Mouse (Mus musculus): Measurements from ENCODE around the gene Ccdc7a.
"Not testable (repeated sequence)": the region's sequence is repeated elsewhere in the genome, so short reads cannot be mapped to it uniquely, and the experiment has no call there.

The Ccdc7a gene

DNA sequence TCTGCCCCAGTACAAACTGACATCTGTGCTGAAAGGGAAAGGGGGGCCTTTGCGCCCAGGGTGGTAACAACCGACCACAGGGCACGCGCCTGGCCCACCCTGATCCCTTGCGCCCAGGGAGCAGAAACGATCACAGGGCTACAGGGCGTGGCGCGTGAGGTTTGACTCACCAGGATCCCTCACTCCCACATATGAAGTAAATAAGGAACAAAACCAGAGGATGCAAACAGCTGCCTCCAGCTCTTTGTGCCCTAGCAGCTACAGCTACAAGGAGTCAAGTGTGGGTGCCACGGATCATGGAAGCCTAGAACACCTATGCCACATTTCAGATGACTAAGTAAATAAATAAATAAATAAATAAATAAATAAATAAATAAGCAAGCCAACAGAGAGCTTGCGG lies at the start of gene Ccdc7a:
Gene Ccdc7a, minus strand, starts transcription at position 101 of the 400 bp plus-strand sequence.
- DNase-seq (ENCODE audit: low read depth, low spot score): not testable (repeated sequence)

DNA sequence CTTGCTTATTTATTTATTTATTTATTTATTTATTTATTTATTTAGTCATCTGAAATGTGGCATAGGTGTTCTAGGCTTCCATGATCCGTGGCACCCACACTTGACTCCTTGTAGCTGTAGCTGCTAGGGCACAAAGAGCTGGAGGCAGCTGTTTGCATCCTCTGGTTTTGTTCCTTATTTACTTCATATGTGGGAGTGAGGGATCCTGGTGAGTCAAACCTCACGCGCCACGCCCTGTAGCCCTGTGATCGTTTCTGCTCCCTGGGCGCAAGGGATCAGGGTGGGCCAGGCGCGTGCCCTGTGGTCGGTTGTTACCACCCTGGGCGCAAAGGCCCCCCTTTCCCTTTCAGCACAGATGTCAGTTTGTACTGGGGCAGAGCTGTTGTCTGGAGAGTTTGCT lies 1.5 kb upstream of the Ccdc7a start, which contains the start of gene Ccdc7b:
Gene Ccdc7b, plus strand, starts transcription at position 301 of the 400 bp plus-strand sequence.
- DNase-seq (ENCODE audit: low read depth, low spot score): not testable (repeated sequence)

DNA sequence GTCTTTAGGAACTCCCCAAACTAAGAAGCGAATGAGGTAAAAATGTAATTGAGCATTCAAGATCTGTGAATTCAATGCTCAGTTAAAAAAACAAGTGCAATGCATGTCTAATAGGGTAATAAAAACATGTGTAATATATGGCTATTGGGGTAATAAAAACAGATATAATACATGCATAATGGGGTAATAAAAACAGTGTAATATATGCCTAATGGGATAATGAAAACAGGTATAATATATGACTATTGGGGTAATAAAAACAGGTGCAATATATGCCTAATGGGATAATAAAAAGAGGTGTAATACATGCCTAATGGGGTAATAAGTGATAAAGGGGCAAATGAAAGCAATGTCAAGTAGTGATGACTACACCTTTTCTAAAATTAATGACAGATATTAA lies 73.9 kb downstream of the Ccdc7a start:
- no peak for DNase-seq (ENCODE audit: low read depth, low spot score)

DNA sequence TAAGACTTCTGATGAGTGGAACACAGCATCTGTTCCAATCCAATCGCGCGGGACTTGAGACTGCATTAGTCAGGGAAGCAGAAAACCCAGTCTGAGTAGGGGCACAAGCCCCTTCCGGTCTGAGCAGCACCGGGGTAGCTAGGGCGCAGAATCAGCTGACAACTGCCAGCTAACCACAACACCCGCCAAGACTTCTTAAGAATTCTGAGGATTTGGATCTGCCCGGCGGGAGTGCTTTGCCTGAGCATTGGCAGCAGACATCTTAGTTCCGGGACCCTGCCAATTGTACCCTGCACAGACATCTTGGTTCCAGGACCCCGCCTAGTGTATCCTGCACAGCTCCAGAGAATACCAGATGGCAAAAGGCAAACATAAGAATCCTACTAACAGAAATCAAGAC lies 116.4 kb downstream of the Ccdc7a start:
- not testable (repeated sequence) for DNase-seq (ENCODE audit: low read depth, low spot score)

DNA sequence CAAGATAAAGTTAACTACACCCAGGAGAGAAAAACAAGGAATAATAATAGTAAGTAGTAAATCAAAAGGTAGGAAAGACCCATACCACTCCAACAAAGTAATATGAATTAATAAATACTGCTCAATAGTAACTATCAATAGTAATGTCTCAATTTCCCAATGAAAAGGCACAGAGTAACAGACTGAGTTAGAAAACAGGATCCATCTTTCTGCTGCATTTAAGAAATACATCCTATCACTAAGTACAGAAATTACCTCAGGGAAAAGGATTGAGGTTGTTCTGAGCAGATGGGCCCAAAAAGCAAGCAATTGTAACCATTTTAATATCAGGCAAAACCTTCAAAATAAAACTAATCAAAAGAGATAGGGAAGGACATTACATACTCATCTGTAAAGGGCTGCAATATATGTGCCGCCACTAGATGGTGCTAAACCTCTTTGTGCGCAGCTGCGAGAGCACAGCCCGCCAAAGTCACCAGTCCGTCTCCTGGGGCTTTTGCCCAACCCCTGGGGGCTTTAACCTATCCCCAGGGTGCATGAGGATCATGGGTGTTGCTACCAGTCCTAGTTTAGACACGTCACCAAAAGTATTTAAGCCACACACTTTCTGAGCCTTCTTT lies 124.2 kb downstream of the Ccdc7a start:
- not testable (repeated sequence) for DNase-seq (ENCODE audit: low read depth, low spot score)

DNA sequence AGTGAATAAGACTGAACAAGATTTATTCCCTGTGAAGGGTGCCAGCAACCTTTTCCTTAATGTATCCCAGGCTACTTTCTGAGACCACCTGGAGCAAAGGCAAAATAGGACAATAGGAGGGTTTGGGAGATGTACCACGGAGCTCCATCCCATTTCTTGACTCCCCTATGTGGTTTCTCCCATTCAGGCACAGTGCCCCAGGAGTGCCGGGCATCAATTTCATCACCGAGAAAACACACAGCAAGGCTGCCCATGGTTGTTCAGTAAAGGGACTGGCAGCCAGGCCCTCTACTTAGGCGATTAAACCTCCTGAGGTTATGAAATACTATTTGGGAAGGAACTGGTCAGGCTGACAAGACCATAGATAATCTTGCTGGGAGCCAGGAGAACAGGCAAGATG lies 131.9 kb downstream of the Ccdc7a start:
- DNase-seq (ENCODE audit: low read depth, low spot score): no peak

DNA sequence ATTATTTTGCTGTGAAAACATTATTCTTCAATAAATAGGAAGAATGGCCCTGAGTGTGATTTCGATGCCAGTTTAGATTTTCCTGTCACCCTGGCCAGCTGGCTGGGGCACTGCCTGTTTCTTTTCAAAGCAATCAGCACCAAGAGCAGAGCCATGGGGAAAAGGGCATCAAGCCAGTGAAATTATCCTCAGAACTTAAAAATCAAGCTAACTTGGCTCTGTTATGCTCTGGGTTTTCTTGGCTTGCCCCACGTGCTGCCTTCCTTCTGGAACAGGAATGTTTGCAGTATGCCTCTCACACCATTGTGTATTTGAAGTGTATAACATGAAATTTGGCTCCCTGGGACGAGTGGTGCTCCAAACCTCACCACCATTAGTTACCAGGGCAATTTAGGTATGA lies 182.6 kb downstream of the Ccdc7a start:
- no peak for DNase-seq (ENCODE audit: low read depth, low spot score)

DNA sequence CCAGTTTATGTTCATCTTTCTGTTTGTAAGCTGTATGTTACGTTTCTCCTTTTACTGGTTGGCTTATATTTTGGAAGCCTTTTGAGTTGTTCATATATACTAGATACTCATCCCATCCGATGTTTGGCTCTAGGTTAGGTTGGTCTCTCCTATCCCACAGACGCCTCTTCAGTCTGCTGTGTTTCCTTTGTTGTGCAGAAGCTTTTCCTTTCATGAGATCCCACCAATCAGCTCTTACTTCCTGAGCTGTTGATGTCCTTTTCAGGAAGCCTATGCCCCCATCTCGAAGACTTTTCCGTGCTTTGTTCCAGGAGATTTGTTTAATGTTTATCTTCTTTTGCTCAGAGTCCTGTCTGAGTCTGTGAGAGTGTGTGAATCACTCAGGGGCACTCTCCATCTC lies 221.6 kb downstream of the Ccdc7a start:
- DNase-seq (ENCODE audit: low read depth, low spot score): no peak

DNA sequence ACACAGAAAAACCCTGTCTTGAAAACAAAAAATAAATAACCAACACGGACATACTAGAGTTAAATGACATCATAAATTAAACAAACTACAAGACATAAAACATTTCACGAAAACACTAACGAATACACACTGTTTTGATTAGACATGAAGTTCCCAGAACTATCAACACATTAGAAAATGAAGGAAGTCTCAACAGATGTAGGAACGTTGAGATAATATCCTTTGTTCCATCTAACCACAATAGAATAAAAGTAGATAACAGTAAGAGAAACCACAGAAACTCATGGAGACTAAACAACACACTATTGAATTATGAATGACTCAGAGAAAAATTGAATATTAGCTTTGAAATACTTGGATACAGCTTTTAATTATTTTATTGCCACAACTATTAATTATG lies 252.8 kb downstream of the Ccdc7a start:
- no peak for DNase-seq (ENCODE audit: low read depth, low spot score)

DNA sequence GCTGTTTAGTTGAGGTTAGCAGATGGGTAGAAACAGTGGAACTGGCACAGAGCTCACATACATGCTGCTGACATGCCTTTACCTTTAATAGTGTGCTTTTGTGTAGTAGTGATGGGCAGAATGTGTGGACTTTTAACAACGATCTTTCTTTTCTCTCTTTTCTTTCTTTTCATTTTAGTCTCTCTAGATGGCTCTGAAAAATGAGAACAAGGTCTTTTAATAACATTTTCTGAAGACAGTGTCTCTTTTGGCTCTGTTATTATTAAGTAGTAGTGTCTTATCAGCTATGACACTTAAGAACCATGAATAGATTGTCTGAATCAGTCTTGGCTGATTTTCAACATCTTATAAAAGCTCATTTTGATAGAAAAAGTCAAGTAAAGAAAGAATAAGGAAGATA lies 266.7 kb downstream of the Ccdc7a start, which contains the start of gene Gm3952:
Gene Gm3952, minus strand, starts transcription at position 101 of the 400 bp plus-strand sequence.
- DNase-seq (ENCODE audit: low read depth, low spot score): no peak

DNA sequence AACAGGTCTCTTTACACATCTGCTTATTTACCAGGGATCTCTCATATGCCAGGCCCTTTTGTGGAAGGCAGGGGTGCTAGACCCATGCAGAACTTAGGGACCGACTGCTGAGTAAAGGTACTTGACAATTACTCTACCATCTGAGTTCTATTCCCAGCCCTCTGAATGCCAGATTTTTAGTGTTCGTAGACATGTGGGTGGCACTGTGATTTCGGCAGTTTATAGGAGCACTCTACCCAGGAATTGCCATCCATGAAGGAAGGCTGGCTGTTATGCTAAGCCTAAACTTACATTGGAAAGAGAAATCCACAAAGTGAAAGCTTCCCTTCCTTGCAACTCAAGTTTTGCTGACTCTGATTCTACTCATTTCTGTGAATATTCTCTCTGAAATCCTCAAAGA lies 329.6 kb downstream of the Ccdc7a start:
- no peak for DNase-seq (ENCODE audit: low read depth, low spot score)

DNA sequence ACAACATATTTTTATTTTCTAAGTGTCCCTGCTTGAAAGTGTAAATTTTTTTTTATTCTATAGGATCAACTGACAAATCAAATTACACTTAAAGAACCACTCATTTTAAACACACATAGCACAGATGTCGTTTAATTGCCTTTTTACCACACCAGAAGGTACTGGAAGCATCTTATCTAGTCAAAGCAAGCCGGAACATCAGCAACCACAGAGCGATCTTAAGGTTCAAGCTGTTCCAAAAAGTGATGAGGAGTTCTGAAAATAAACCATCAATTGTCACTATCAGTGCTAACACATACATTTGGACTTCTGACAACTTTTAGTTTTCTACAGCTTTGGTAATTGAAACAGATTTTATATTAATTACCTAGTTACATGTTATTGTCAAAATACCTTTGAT lies 331.2 kb downstream of the Ccdc7a start:
- no peak for DNase-seq (ENCODE audit: low read depth, low spot score)

DNA sequence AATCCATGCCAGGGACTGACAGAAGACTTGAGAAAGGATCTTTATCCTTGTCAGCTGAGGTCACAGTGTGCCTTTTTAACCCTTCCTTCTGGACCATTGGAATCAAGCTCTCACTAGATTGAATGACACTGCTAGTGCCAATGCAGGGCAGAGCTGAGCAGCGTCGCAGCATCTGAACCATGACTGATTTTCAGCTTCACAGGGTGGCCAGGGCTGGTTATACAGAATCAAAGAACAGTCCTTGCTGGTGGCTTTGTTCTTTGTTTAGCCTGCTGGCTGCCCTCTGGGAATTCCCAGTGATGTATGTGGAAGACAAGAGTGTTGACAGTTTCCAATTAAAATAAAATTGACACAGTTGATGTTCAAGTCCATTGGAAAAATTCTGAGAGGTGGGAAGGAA lies 333.1 kb downstream of the Ccdc7a start:
- DNase-seq (ENCODE audit: low read depth, low spot score): no peak

DNA sequence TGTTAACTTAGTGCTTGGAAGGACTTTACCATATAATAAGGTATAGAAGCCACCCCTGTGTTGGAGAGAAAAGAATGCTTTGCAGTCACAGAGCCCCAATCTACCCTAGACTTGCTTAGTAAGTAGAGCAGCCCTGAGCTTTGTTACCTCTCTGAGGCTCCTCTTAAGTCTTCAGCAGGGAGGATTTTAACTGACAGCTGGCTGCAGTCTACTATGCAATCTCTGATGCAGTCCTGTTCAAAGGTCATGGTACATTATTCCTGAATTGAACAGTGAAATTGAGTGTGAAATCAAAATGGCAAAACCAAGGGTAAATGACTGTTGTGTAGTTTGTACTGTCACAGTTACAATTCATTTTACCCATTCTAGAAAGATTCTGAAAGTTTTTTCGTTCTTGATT lies 338.1 kb downstream of the Ccdc7a start:
- no peak for DNase-seq (ENCODE audit: low read depth, low spot score)

DNA sequence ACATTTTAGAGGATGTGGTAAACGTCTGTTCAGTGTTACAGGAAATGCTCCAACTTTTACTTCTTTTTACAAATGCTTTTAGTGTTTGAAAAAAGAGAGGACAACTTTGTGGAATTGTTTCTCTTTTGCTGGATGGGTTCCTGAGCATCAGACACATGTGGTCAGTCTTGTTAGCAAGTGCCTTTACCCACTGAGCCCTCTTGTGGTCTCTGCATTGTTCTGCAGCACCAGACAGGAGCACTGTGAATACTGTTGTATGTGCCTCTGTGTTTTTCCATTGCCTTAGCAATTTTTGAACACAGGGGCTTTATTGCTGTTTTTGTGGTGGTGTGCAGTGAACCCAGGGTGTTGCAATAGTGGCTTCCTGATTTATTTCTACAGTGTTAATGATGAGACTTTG lies 340.5 kb downstream of the Ccdc7a start:
- DNase-seq (ENCODE audit: low read depth, low spot score): peak; percentile 25

DNA sequence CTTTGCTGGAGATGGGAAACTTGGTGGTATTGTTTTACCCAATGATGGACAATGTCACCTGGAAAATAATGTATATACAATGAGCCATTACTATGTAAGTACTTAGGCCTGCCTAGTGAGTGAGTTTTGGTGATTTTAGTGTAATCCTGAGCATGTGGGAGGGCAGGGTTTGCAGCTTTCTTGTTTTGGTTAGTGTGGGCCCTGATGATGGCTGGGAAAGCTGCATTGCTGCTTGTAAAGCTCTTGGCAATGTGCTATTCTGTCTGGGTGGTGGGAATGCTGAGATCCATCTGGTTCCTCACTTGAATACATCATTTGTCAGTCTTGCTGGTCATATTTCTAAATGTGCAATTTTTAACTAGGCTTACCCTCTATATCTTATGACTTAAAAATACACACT lies 349.1 kb downstream of the Ccdc7a start:
- no peak for DNase-seq (ENCODE audit: low read depth, low spot score)

DNA sequence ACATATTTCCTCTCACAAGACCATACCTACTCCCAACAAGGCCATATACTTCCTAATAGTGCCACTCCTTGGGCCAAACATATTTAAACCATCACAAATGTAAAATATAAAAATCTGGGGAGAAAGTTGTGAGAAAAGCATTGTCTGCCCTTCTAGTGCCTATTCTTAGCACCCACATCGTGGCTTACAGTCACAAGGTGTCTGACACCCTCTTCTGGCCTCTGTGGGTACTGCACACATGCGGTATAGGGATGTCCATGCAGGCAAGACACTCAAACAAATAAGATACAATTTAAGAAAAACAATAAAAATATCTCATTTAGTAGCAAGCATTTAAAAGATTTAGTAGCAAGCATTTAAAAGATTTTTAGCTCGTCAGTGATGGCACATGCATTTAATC lies 356.1 kb downstream of the Ccdc7a start:
- peak; percentile 86 for DNase-seq (ENCODE audit: low read depth, low spot score)

DNA sequence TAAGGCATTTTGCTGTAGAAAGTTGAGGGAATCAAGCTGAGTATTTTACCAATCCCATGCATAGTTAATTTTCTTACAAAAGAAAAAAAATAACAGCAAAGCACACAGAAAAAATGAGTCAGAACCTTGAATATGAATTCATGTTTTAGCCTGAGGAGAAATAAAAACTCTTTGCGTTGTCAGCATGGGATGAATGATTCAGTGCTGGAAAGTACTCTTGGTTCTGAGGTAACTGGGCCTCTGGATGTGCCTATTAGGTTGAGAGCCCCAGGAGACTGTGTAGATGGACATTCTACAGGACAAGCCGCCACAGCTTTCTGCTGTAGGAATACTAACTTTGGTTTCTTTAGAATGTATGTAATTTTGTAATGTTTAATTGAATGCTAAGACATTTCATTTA lies 360.5 kb downstream of the Ccdc7a start:
- DNase-seq (ENCODE audit: low read depth, low spot score): no peak

DNA sequence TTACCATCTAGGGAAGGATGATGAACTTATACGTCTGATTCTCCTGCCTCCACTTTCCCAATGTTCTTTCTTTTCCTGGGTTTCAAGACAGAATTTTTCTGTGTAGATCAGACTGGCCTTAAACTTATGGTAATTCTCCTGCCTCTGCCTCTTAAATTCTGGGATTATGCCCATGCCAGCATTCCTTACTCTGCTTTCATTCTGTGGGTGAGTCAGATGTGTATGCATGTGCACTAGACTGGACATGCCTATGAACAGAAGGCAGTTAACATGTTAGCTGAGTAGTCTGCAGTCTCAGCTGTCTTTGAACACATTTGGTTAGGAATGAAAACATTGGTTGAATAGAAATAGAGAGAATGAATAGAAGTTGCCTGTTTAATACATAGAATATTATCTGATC lies 360.9 kb downstream of the Ccdc7a start:
- no peak for DNase-seq (ENCODE audit: low read depth, low spot score)

DNA sequence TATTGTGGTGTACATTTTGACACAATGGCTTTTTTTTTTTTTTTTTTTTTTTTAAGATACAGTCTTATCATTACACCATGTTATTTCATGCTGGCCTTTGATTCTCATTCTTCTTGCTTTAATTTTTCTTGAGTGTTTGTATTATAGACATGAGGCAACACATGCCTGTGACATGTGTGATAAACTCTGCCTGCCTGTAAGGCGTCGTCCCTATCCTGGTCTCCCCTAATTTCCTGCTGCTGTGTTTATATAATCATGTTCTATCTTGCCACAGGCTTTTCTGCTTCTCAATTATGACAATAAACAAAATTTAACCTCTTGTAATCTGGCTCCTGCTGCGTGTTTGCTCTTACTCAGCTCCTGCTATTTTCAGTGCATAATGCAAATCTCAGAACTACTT lies 367.4 kb downstream of the Ccdc7a start:
- no peak for DNase-seq (ENCODE audit: low read depth, low spot score)

DNA sequence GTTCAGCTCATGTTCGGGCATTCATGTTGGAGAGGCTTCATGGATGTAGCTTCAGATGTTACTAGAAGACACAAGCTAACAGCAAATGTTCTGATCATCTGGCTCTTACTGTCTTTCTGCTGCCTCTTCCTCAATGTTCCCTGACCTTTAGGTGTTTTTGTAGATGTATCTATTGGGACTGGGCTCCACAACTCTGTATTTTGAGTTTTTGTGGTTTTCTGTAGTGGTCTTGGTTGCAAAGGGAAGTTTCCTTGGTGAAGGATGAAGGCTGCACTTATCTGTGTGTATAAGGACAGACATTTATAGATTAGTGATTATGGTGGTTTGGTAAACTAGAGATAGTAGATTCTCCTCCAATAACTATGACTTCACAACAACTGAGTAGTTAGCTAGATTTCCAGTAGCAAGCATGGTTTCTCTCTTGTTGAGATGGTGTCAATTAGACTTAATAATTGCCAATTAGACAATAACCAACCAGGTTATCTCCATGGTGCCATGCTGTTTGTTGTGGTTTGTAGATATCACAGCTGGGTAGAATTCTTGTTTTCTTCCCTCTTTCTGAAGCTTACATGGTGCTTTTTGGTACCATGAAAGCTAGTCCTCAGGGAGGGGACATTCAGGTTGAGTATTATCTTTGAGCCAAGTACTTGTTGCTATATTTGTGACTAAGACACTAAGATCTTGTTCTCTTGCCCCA lies 368.5 kb downstream of the Ccdc7a start:
- no peak for DNase-seq (ENCODE audit: low read depth, low spot score)

DNA sequence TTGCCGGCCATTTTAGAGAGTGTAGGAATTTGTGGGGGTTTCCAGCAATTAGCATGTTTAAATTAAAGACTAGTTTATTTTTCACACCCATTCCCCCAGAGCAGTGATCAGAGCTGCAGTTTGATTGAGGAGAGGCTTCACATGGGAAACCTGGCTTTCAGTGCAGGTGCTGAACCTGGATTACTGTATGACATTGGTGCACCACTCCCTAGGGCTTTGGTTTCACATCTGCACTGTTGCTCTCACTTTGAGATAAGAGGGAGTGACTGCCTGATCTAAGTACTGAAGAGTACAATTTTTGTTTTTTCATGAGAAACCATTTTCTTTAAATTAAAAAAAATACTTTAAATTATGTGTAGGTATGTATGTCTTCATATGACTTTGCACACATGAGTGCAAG lies 375.3 kb downstream of the Ccdc7a start:
- no peak for DNase-seq (ENCODE audit: low read depth, low spot score)

DNA sequence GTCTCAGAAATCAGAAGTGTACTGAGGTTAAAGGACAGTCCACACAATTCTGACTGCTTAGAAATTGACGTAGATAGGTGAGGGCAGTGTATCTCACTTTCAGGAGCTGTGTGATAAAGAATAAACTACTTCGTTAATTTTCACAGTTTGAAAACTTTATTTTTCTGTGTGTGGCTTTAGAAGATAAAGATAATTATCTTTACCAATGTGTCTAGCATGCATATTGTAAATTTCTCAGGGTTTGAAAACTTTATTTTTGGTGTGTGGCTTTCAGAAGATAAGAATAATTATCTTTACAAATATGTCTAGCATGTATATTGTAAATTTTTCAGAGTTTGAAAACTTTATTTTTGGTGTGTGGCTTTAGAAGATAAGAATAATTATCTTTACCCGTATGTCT lies 376.6 kb downstream of the Ccdc7a start:
- no peak for DNase-seq (ENCODE audit: low read depth, low spot score)

All from CD4-positive, CD25-positive, alpha-beta regulatory T cell, adult 2 months (primary cell).